Mouse (Mus musculus): ENCODE measurements around the gene Aldh1b1.

- TF ChIP-seq CTCF (IDR thresholded peaks at IDR 0.05; ENCODE audit: borderline replicate concordance, extremely low read depth, insufficient read depth, insufficient read length), result no peak
- TF ChIP-seq POLR2A (IDR thresholded peaks at IDR 0.05; ENCODE audit: borderline replicate concordance, extremely low read depth, insufficient read depth, insufficient read length, poor library complexity, severe bottlenecking), result no peak
These were observed 54.8 kb downstream of the Aldh1b1 start for GRCm38 (mm10) chr4:45853496-45854246.
